Mouse (Mus musculus): ENCODE measurements around the gene Emc7.
A peak's percentile ranks its signal among the peaks of the same experiment; 100 is the strongest.

DNA sequence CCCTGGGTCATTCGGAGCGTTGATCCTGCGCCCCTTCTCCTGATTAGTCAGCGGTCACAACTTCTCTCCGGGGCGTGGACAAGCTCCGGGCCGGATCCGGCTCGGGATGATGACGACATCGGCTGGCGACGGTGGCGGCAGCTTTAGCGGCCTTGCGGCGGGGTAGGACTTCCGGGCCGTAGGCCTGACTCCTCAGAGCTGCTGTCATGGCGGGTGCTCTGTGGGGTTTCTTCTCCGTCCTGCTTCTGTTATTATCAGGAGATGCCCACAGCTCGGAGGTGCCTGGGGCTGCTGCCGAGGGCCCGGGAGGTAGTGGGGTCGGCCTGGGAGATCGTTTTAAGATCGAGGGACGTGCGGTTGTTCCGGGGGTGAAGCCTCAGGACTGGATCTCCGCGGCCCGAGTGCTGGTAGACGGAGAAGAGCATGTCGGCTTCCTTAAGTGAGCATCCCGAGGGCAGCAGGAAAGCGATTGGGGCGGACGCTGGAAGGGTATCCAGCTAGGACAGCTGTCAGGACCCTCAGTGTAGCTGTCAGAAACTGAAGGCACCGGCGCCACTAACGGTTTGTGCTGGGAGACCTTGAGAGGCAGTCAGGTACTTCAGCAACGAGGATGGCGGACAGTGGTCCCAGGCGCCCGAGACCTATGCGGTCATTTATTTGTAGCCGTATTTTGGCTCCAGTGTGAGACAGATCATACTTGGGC, at the start of gene Emc7:
- peak; percentile 99 for TF ChIP-seq SIN3A (IDR thresholded peaks at IDR 0.05; ENCODE audit: low read length)
- TF ChIP-seq USF2 (IDR thresholded peaks at IDR 0.05; ENCODE audit: borderline replicate concordance in 1 of 2, insufficient read depth in 1 of 2, low read depth in 1 of 2, low read length in 2 of 2) = no peak
- no peak for TF ChIP-seq CTCF (IDR thresholded peaks at IDR 0.05 in 2 of 3, conservative IDR thresholded peaks at IDR 0.05 in 1 of 3; ENCODE audit: control insufficient read depth in 1 of 3, insufficient read depth in 1 of 3, low read depth in 2 of 3, low read length in 3 of 3, poor library complexity in 1 of 3, severe bottlenecking in 1 of 3)
- TF ChIP-seq USF1 (IDR thresholded peaks at IDR 0.05; ENCODE audit: low read depth, low read length) = peak; percentile 52; the same call in 1 of the 2 replicates
- no peak for TF ChIP-seq ZNF384 (IDR thresholded peaks at IDR 0.05; ENCODE audit: low read depth, low read length)
- peak; percentile 93 for TF ChIP-seq KAT2A (conservative IDR thresholded peaks at IDR 0.05; ENCODE audit: low read depth, low read length)
- peak; percentile 85 to 99; a peak in 3 of 4 replicates for TF ChIP-seq POLR2A (IDR thresholded peaks at IDR 0.05; ENCODE audit: control insufficient read depth in 1 of 2, insufficient read depth in 1 of 2, low read depth in 1 of 2, low read length in 2 of 2, poor library complexity in 1 of 2)
- TF ChIP-seq TAL1 (IDR thresholded peaks at IDR 0.05; ENCODE audit: low read length) = no peak
- TF ChIP-seq E2F4 (IDR thresholded peaks at IDR 0.05; ENCODE audit: borderline replicate concordance, low read depth, low read length) = peak; percentile 86; the same call in 1 of the 2 replicates
- TF ChIP-seq JUND (IDR thresholded peaks at IDR 0.05; ENCODE audit: low read depth, low read length) = no peak
- peak; percentile 88 for TF ChIP-seq TBP (IDR thresholded peaks at IDR 0.05; ENCODE audit: low read depth, low read length)
